Mouse (Mus musculus) CH12.LX (cell line): Measurements from ENCODE around the gene Gsto2.

Source experiments
- CTCF ChIP-seq, 2 experiments: IDR thresholded peaks in 1 of 2; conservative IDR thresholded peaks in 1 of 2; 2 replicates each; pipeline ENCODE4 v1.5.1; 2011 to 2012; ENCODE audit warnings: low read depth in 2 of 2, low read length in 2 of 2, improper control_type of control experiment in 1 of 2, inconsistent platforms in 1 of 2, mild to moderate bottlenecking in 1 of 2, moderate library complexity in 1 of 2
- HCFC1 ChIP-seq: IDR thresholded peaks from 2 replicates; pipeline ENCODE4 v1.6.1; 2012; ENCODE audit warnings: low read depth, mild to moderate bottlenecking, inconsistent platforms, low read length, improper control_type of control experiment
- JUN ChIP-seq: IDR thresholded peaks from 2 replicates; pipeline ENCODE4 v1.6.1; 2011; ENCODE audit warnings: low read depth, mild to moderate bottlenecking, low read length, improper control_type of control experiment, moderate library complexity; ENCODE audit not compliant: insufficient read depth
- KAT2A ChIP-seq: IDR thresholded peaks from 2 replicates; pipeline ENCODE4 v1.6.1; 2012; ENCODE audit warnings: low read length, improper control_type of control experiment, inconsistent platforms; ENCODE audit not compliant: insufficient replicate concordance
- MAZ ChIP-seq: IDR thresholded peaks from 2 replicates; pipeline ENCODE4 v1.6.1; 2012; ENCODE audit warnings: low read depth, mild to moderate bottlenecking, inconsistent platforms, low read length, improper control_type of control experiment, moderate library complexity
- POLR2A ChIP-seq: IDR thresholded peaks from 2 replicates; pipeline ENCODE4 v1.6.1; 2011; ENCODE audit warnings: low read depth, mild to moderate bottlenecking, improper control_type of control experiment, low read length
- SIN3A ChIP-seq: IDR thresholded peaks from 2 replicates; pipeline ENCODE4 v1.6.1; 2012; ENCODE audit warnings: low read length, improper control_type of control experiment, inconsistent platforms
- TBP ChIP-seq: conservative IDR thresholded peaks from 2 replicates; pipeline ENCODE4 v1.6.1; 2011; ENCODE audit warnings: low read depth, low read length, improper control_type of control experiment

DNA sequence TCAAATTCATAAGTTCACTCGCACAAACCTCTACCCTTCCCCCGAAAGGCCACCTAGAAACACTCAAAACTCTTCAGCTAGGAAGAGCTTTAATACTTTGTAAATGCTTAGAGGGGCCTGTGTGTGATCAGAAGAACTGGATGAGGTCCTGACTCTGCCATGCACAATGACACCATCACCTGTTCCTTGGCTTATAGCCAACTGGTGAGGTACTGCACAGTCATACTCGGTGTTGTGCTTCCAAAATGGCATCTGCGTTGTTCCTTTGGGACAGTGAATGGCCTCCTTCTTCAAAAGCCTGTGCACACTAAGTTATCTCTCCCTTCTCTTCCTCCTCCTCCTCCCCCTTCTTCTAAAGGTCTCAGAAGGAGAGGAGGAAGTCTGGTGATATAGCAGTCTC is 45.4 kb downstream of the Gsto2 start:
- no peak for TF ChIP-seq KAT2A
- no peak for TF ChIP-seq SIN3A
- TF ChIP-seq TBP, result no peak
- no peak for TF ChIP-seq CTCF (conservative IDR thresholded peaks at IDR 0.05 in 1 of 2, IDR thresholded peaks at IDR 0.05 in 1 of 2; ENCODE audit: low read depth in 2 of 2, low read length in 2 of 2)
- no peak for TF ChIP-seq POLR2A
- no peak for TF ChIP-seq JUN
- no peak for TF ChIP-seq MAZ
- TF ChIP-seq HCFC1, result no peak
